Mouse (Mus musculus): ENCODE measurements around the gene Psg17. TPM values are rescaled to one million over a fixed set of nuclear protein-coding genes. Genes with fewer than 3 reads are reported as not detected.

The Psg17 gene
- polyA plus RNA-seq, 3 experiments from 2014 or later, result not detected

Other genes starting within 250 kb of the Psg17 start
- not detected for gene Psg23, start 205.1 kb downstream of the Psg17 start, polyA plus RNA-seq (2017; shearing (Covaris generic))
- gene Psg21, start 164.9 kb downstream of the Psg17 start, polyA plus RNA-seq (2017; shearing (Covaris generic)), result not detected
- not detected for gene Psg20, start 135.4 kb downstream of the Psg17 start, polyA plus RNA-seq (2017; shearing (Covaris generic))
- not detected for gene Psg22, start 103.5 kb downstream of the Psg17 start, polyA plus RNA-seq (2017; shearing (Covaris generic))
- not detected for gene Psg19, start 23.1 kb downstream of the Psg17 start, polyA plus RNA-seq (2017; shearing (Covaris generic))
- gene Mill2, start 18.4 kb upstream of the Psg17 start, polyA plus RNA-seq (2017; shearing (Covaris generic)), result under 1 TPM; 0.57 to 0.67 (median 0.58) TPM
- 100 to 1,000 TPM; 200 to 462 (median 264) TPM for gene Pglyrp1, start 49.7 kb upstream of the Psg17 start, polyA plus RNA-seq (2017; shearing (Covaris generic))
- gene Ccdc61, start 88.8 kb upstream of the Psg17 start, polyA plus RNA-seq (2017; shearing (Covaris generic)), result 1 to 10 TPM; 5.8 to 8.6 (median 6.7) TPM
- gene Nova2, start 104.3 kb upstream of the Psg17 start, polyA plus RNA-seq (2017; shearing (Covaris generic)), result under 1 TPM in 1 of 3 experiments, not detected in 2; 0.05 TPM
- gene Nanos2, start 165.8 kb upstream of the Psg17 start, polyA plus RNA-seq (2017; shearing (Covaris generic)), result not detected
- 1 to 10 TPM; 2.1 to 2.7 (median 2.6) TPM for gene Mypop, start 169.6 kb upstream of the Psg17 start, polyA plus RNA-seq (2017; shearing (Covaris generic))
- gene Irf2bp1, start 182.4 kb upstream of the Psg17 start, polyA plus RNA-seq (2017; shearing (Covaris generic)), result 1 to 10 TPM; 1.1 to 2.6 (median 1.9) TPM
- not detected for gene Foxa3, start 201.9 kb upstream of the Psg17 start, polyA plus RNA-seq (2017; shearing (Covaris generic))
- 10 to 100 TPM in 1 of 3 experiments, 1 to 10 TPM in 2; 8.2 to 12.2 (median 9.2) TPM for gene Sympk, start 202.8 kb upstream of the Psg17 start, polyA plus RNA-seq (2017; shearing (Covaris generic))
- not detected for gene Rsph6a, start 233.1 kb upstream of the Psg17 start, polyA plus RNA-seq (2017; shearing (Covaris generic))